Mouse (Mus musculus) lung, postnatal 10 days (tissue): ENCODE data around the gene Dnajc25.

ENCODE experiments used
- DNase-seq: peaks from one replicate; pipeline ENCODE4 v3.0.0; 2021

The Dnajc25 gene

DNA sequence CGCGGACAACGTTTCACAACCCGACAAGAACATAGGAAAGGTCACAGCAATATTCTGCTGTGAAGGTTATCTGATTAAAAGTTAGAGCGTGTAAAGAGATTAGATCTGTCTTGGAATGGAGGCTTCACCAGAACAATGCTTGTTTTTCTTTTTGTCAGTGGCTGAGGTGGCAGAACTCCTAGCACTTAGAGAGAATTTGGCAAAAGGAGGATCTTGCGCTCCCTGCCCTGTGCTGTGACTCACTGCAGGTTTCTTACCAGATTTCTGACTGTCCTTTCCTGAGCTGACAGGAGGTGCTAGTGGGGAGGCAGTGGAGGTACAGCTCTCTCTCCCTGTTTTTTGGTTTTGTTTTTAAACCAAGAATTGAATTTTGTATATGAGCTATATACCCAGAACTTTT lies 12.2 kb downstream of the Dnajc25 start:
- DNase-seq = no peak

DNA sequence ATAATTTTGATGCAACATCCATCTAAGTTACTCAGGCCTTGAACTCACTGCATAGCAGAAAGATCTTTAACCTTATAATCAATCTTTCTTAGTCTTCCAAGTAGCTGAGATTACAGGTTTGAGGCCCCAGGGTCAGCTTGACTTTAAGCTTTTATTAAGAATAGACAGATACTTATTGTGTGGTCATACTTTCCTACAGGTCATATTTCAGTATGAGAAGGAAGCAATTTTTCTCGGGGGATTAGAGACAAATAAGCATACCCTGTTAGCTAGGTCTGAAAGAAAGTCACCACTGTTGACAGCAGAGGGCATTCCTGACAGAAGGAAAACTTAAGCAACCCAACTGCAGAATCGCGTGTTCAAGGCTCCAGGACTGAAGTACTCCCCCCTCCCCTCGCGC lies 13.1 kb downstream of the Dnajc25 start:
- no peak for DNase-seq

GRCm38 (mm10) chr4:59009186-59009585 lies 14.3 kb downstream of the Dnajc25 start:
- no peak for DNase-seq

- DNase-seq = no peak
Observed at GRCm38 (mm10) chr4:59009696-59010095, 14.8 kb downstream of the Dnajc25 start.

DNA sequence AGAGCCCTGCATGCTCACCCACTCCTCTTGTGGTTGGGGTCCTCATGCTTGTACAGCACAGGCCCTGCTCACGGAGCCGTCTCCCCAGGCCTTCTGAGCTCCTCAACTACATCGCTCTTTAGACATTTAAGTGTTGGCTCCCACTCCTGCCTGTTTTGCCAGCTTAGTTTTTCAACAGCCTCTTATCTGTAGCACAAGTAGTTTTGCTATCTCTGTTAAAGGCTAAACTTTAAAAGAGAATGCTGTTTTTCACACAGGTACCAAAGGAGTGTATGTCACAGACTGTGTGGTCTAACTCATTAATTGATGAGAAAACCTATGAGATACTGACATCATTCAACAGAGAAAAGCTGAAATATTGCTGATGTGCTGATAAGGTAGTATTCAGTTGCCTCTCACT lies 16.6 kb downstream of the Dnajc25 start:
- DNase-seq = no peak

- DNase-seq = no peak
Observed at GRCm38 (mm10) chr4:59015181-59015580, 20.3 kb downstream of the Dnajc25 start.

DNA sequence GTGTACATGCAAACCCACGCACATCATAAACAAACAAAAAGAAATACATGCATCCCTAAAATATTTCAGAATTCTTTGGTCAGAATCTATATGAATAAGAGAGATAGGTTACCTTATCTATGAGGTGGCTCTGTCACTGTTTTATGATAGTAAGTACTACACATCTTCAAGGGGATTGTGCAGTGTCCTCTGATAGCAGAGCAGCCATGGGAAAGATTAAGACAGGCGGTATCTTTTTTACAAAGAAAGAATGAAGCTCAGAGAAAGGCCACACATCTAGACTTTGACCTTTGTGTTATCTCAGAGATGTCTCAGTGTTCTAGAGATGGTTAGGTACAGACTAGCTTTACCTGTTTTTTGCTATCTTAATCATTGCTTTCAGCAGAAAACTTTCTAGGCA lies 22.1 kb downstream of the Dnajc25 start:
- DNase-seq = no peak

GRCm38 (mm10) chr4:59034325-59034917 lies 39.6 kb downstream of the Dnajc25 start:
- DNase-seq = peak; percentile 14

DNA sequence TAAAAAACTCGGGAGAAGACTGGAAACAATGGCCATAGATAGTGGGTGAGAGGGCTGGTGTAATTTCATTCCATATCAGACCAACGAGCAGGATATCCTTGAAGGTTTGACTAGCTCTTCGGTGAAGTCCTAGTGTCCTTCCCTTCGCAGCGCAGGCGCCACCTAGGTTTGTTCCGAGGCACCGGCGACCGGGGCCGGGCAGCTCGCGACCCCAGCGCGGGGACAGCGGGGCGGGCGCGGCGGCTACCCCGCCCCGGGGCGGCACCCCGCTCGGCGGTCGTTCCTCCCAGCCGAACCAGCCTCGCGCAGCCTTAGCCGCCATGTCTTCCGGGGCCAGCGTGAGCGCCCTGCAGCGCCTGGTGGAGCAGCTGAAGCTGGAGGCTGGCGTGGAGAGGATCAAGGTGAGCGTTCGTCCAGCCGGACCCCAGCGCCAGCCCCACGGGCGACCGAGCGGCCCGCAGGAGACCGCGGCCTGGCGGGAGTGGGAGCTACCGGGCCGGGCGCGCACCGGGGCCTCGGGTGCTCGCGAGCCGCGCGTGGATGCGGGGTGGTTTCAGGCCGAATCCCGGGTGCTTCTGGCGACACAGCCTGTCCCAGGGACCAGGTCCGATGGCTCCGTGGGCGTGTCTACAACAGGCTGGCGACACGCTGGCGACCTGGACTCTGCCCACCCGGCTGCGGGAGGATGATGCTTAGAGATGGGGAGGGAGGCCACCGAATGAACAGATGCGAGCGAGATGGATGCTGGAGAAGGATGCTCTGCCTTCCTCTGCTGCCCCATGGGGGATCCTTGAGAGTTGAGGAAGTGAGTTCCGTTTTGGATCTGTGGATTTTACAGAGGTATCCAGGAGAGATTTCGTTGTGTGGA lies 40.3 kb downstream of the Dnajc25 start, which contains the start of gene Gng10:
Gene Gng10 (plus strand): TSS at position 171 of the 868 bp plus-strand sequence.
- peak; percentile 78 for DNase-seq

DNA sequence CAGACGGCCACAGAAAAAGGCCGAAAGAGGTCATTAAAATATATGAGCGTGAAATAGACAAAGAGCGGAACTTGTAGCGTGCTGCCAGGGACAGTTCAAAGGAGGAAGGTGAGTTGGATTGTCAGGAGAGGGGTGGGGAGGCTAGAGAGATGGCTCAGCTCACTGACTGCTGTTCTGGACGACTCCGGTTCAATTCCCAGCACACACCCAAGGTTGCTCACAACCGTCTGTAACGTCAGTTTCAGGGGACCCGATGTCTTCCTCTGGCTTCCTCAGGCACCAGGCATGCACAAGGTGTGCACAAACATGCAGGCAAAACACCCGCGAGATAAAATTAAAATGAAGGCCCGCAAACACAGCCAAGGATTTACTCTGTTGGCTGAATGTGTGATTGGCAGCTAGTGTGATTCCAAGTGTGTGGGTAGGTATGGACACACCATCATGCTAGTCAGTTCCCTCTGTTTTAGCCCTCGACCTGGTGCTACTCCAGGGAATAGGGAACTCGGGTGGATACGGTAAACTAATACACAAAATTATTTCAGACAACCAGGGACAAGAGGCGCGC lies 41.0 kb downstream of the Dnajc25 start:
- no peak for DNase-seq

GRCm38 (mm10) chr4:59036490-59037127 lies 41.7 kb downstream of the Dnajc25 start:
- peak; percentile 82 for DNase-seq

- no peak for DNase-seq
Observed at GRCm38 (mm10) chr4:59037525-59037924, 42.7 kb downstream of the Dnajc25 start.

DNA sequence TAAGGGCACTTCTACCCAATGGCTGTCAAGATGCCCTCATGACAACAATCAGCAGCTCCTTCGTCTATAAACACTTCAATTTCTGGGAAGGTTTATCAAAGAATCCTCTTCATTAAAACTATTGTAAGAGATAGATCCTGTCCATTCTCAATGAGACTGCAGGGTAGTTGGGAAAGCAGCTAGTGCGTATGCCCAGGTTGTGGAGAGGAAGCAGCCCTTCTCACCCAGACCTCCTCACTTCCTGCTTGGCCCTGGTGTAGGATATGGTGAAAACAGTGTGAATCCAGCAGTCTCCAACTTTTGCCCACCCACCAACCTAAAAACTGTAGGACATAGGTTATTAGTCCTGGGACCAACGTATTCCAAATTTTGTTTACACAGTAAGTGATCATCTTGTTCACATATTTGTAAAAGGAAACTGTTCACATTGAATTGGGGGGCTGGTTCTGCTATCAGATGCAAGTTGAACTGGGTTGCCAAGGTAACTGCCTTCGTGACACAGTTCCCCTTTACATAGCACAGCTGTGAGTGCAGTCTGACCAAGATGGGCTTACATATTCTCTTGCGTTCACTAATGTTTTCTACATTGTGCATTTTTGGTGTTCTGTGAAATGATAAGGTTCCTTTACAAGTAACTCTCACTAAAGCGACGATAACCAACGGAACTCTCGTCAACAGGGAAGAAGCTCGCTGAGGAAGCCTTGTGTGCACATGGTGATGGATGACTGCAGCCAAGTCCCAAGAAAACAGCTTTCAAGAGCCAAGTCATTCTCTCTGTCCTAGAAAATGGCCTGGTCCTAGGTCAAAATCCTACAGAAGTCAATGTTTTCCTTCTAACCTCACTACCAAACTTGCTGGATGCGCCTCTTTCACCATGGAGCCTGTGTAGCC lies 45.8 kb downstream of the Dnajc25 start:
- DNase-seq = no peak

DNA sequence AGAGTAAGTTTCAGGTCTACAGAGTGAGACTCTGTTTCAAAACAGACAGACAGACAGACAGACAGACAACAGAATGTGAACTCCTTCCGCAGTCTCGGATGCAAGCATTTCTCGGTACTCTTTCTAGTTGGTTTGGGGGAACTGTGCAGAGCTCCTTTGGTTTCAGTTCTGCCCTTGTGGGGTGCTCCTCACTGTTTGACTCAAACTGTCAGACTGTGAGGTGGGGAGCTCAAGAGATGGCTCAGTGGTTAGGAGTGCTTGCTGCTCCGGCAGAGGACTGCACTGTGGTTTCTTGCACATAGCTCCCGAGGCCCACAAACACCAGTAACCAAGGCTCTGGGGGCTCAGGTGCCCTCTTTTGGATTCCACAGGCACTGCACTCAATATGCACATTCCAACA lies 48.2 kb downstream of the Dnajc25 start:
- DNase-seq = no peak

DNA sequence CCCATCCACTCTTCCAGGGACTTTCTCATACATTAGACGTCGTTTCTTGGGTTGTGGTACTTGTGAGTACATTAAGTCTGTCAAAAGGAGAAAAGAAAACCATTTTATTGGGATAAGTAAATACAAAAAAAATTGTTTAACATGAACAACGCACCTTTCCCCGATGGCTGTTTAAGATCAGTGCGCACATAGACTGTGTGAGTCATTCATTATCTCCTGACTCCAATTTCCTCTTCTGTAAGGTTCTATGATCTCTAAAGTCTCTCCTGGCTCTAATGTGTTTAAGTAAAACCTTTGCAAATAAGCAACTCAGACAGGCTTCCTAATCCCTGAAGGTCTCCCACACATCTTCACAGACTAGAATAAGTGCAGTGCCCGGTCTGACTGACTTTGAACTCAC lies 49.0 kb downstream of the Dnajc25 start:
- no peak for DNase-seq

DNA sequence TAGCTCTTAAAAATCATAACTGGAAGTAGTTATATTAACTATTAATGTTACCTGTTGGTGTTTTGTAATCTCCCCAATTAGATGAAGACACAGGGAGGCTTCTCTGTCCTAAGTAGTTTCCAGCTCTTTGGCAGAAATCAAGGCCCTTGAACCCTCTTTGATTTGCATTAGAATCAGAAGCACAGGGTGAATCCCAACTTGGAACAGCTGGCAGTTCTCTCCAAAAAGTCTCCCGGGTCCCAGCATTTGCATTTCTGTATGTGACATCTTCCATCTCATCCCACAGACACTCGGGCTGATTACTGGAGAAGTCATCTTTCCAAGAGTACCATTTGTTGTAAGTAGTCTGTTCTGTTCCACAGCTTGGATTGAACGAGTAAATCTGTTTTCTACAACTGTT lies 52.4 kb downstream of the Dnajc25 start:
- no peak for DNase-seq

- no peak for DNase-seq
Observed at GRCm38 (mm10) chr4:59051081-59051480, 56.2 kb downstream of the Dnajc25 start.

GRCm38 (mm10) chr4:59057929-59058328 lies 63.1 kb downstream of the Dnajc25 start:
- DNase-seq = no peak

GRCm38 (mm10) chr4:59062526-59062925 lies 67.7 kb downstream of the Dnajc25 start:
- no peak for DNase-seq

DNA sequence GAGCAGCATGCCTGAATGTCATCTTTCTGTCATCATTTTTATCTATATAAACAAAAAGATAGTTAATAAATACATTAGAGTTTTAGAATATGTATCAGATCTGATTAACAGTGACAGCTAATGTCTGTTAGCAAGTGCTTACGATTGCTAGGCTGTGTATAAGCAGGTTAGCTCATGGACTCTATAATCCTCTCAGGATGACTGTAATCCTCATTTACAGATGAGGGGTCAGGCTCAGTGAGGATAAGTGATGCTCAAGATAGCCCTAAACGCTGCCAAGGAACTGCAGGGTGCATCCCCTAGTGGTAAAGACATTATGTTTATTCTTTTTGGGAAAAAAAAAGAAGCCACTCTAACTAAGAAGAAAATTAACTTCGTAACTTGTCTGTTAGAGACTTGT lies 74.4 kb downstream of the Dnajc25 start:
- DNase-seq = no peak
